Mouse (Mus musculus) heart, embryonic 11.5 days (tissue): ENCODE measurements around the gene Ptx4. TPM values are rescaled to one million over a fixed set of nuclear protein-coding genes. Genes with fewer than 3 reads are reported as not detected.

Source experiments
- ATAC-seq: fragments of 200-750 bp; cut with Nextera tagmentation; replicated peaks from 2 replicates; pipeline ENCODE4 v1.8.0; 2017; ENCODE audit warnings: moderate library complexity; ENCODE audit not compliant: insufficient number of reproducible peaks, low FRiP score, low TSS enrichment
- H3K27ac ChIP-seq: fragments of 300-500 bp; sonication (generic); 2 replicates; pipeline ENCODE4 v1.5.1; 2014; ENCODE audit warnings: mild to moderate bottlenecking, low read depth, low read length
- H3K27me3 ChIP-seq: fragments of 300-500 bp; sonication (generic); 2 replicates; pipeline ENCODE4 v1.6.1; 2014; ENCODE audit warnings: mild to moderate bottlenecking, low read length, mixed read lengths; ENCODE audit not compliant: control insufficient read depth, insufficient read depth
- H3K36me3 ChIP-seq: fragments of 300-500 bp; sonication (generic); 2 replicates; pipeline ENCODE4 v1.6.1; 2014; ENCODE audit warnings: mild to moderate bottlenecking, low read length, moderate library complexity, mixed read lengths; ENCODE audit not compliant: control insufficient read depth, insufficient read depth
- H3K4me1 ChIP-seq: fragments of 300-500 bp; sonication (generic); 2 replicates; pipeline ENCODE4 v1.6.1; 2014; ENCODE audit warnings: low read length; ENCODE audit not compliant: control insufficient read depth, insufficient read depth
- H3K4me2 ChIP-seq: fragments of 300-500 bp; sonication (generic); 2 replicates; pipeline ENCODE4 v1.6.1; 2014; ENCODE audit warnings: mild to moderate bottlenecking, moderate library complexity
- H3K4me3 ChIP-seq: fragments of 300-500 bp; sonication (generic); 2 replicates; pipeline ENCODE4 v1.5.1; 2014; ENCODE audit warnings: low read depth, low read length
- H3K9ac ChIP-seq: fragments of 300-500 bp; sonication (generic); 2 replicates; pipeline ENCODE4 v1.6.1; 2014; ENCODE audit warnings: mild to moderate bottlenecking, low read depth, low read length, moderate library complexity
- H3K9me3 ChIP-seq: fragments of 300-500 bp; sonication (generic); replicated peaks from 2 replicates; pipeline ENCODE4 v1.6.1; 2016; ENCODE audit warnings: low read length; ENCODE audit not compliant: control insufficient read depth
- WGBS: fragments of 180-500 bp; shearing (Covaris S2); extraction: QIAGEN DNeasy Blood & Tissue Kit; methylation state at CpG from one replicate; pipeline ENCODE4 v1.1.7; 2014; ENCODE audit not compliant: insufficient replicate concordance; 5-methylcytosine and 5-hydroxymethylcytosine counted together
- polyA plus RNA-seq: library from polyadenylated mRNA; unstranded; fragments of >200 nt; fragmentation: Nextera tagmentation; extraction: Ambion mirVana; gene quantifications from 2 replicates; pipeline ENCODE4 v1.2.1, GENCODE M21; 2014

Ptx4 gene
- polyA plus RNA-seq, 1 experiment from 2014 or later, result 0.10 TPM

DNA sequence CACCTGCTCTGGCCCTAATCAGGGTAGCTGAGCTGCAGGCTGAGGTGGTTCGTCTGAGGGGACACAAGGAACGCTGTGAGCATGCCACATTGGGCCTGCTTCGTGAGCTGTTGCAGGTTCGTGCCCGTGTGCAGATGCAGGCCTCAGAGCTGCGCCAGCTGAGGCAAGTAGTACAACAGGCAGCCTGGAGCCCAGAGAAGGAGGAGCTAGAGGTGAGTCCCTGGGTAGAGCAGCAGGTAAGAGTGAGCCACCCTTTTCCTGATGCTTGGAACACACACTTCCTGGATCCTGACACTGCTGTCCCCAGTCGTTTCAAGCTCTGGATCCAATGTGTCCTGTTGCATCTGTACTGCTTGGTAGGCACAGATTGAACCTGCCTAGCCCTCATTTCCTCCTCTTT, 42.8 kb downstream of the Ptx4 start:
- H3K4me1 ChIP-seq, result no peaks in the 10 kb centered on the region
- ATAC-seq, result no peak
- H3K27me3 ChIP-seq, result no peaks in the 10 kb centered on the region; the same call in 1 of the 2 replicates
- H3K36me3 ChIP-seq, result peaks cover 6% of the 10 kb centered on the region; the same call in 1 of the 2 replicates
- WGBS, result 62% methylated on average over 7 of the region's 7 CpGs
- no peak overlapping the region for H3K4me2 ChIP-seq
- no peak overlapping the region for H3K9ac ChIP-seq
- H3K27ac ChIP-seq, result no peak overlapping the region
- no peak overlapping the region for H3K4me3 ChIP-seq
- H3K9me3 ChIP-seq, result no peaks in the 10 kb centered on the region

- Histone ChIP-seq H3K4me3 (no peak overlapping the region), H3K4me1 (no peaks in the 10 kb centered on the region), H3K9ac (no peak overlapping the region), H3K27ac (no peak overlapping the region), H3K4me2 (no peak overlapping the region), H3K9me3 (no peaks in the 10 kb centered on the region), H3K36me3 (peaks cover 6% of the 10 kb centered on the region; the same call in 1 of the 2 replicates), H3K27me3 (no peaks in the 10 kb centered on the region; the same call in 1 of the 2 replicates)
- 81% methylated on average over 3 of the region's 3 CpGs for WGBS
- no peak for ATAC-seq
Observed at GRCm38 (mm10) chr17:25164770-25165169, 44.2 kb downstream of the Ptx4 start.

DNA sequence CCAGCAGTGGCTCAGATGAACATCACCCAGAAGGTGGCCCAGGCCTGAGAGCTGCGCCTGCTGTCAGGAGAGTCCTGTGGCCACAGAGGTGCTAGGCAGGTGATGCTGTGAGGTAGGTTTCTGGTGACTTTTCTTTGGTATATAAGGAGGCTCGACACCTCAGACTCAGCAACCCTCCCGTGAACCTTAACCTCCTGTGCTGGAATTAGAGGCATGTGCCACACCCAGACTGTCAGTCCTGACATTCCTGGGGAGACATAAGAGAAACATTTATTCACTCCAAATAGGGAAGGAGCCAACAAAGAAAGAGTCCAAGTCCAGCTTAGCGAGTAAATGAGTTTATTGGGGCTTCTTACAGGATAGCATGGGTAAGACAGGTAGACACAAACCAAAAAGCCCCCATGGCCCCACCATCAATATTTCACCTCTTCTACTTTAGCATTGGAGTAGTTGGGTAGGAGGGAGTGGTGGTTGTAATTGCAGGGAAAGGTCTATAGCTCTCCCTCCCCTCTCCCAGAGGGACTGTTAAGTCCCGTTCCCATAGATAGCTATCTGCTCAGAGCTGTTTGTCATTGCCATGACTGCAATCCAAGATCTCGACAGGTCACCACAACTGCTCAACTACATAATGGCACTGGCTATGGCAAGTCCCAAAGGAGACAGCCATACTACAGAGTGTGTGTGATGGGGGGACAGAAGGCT, 45.6 kb downstream of the Ptx4 start:
- no peaks in the 10 kb centered on the region for H3K4me1 ChIP-seq
- no peak overlapping the region for H3K9ac ChIP-seq
- no peak overlapping the region for H3K4me2 ChIP-seq
- ATAC-seq, result no peak
- no peak overlapping the region for H3K27ac ChIP-seq
- H3K27me3 ChIP-seq, result no peaks in the 10 kb centered on the region; the same call in 1 of the 2 replicates
- H3K36me3 ChIP-seq, result no peaks in the 10 kb centered on the region
- WGBS, result 52% methylated on average over 6 of the region's 6 CpGs
- H3K9me3 ChIP-seq, result no peaks in the 10 kb centered on the region
- H3K4me3 ChIP-seq, result no peak overlapping the region

DNA sequence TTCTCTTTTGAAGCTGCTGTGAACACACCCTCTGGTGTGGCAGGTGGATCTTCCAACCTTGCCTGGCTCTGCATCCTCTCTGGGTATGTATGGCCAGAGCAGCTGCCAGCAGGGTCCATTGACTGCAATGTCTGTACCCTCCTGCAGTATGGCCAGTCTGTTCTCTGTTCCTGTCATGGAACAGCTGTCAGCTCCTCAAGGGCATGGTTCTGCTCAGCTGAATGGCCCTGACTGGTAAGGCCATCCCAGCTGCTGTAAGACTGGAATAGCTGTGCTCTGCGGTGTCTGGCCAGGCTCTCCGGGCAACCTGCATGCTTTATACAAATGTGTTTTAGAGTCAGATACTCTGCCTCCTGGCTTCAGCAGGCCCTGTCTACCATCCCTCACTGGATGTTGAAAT, 49.1 kb downstream of the Ptx4 start:
- ATAC-seq, result no peak
- WGBS, result 83% methylated on average over 2 of the region's 2 CpGs

GRCm38 (mm10) chr17:25172558-25172957, 52.0 kb downstream of the Ptx4 start:
- no peak overlapping the region for H3K27ac ChIP-seq
- peaks cover 3% of the 10 kb centered on the region; the same call in 1 of the 2 replicates for H3K27me3 ChIP-seq
- WGBS, result 83% methylated on average over 3 of the region's 3 CpGs
- H3K4me2 ChIP-seq, result no peak overlapping the region
- no peak overlapping the region for H3K9ac ChIP-seq
- no peak overlapping the region for H3K4me3 ChIP-seq
- no peaks in the 10 kb centered on the region for H3K9me3 ChIP-seq
- no peaks in the 10 kb centered on the region for H3K36me3 ChIP-seq
- ATAC-seq, result no peak
- H3K4me1 ChIP-seq, result peaks cover 3% of the 10 kb centered on the region; the same call in 1 of the 2 replicates

More for the DNA sequence above, 49.1 kb downstream of the Ptx4 start:
- peaks cover 3% of the 10 kb centered on the region; the same call in 1 of the 2 replicates for H3K4me1 ChIP-seq
- no peaks in the 10 kb centered on the region for H3K9me3 ChIP-seq
- H3K9ac ChIP-seq, result no peak overlapping the region
- H3K4me3 ChIP-seq, result no peak overlapping the region
- no peaks in the 10 kb centered on the region; the same call in 1 of the 2 replicates for H3K27me3 ChIP-seq
- H3K27ac ChIP-seq, result no peak overlapping the region
- H3K36me3 ChIP-seq, result no peaks in the 10 kb centered on the region
- H3K4me2 ChIP-seq, result no peak overlapping the region

Other genes starting within 250 kb of the Ptx4 start
- 42.3 and 43.3 TPM in 2 replicates for gene Nubp2, start 234.4 kb upstream of the Ptx4 start, polyA plus RNA-seq
- gene Spsb3, start 234.1 kb upstream of the Ptx4 start, polyA plus RNA-seq, result 25.2 and 26.5 TPM in 2 replicates
- 15.3 and 19.3 TPM in 2 replicates for gene Eme2, start 225.7 kb upstream of the Ptx4 start, polyA plus RNA-seq
- gene Mrps34, start 225.6 kb upstream of the Ptx4 start, polyA plus RNA-seq, result 85.6 and 92.1 TPM in 2 replicates
- gene Nme3, start 224.3 kb upstream of the Ptx4 start, polyA plus RNA-seq, result 35.7 and 37.9 TPM in 2 replicates
- gene Mapk8ip3, start 183.8 kb upstream of the Ptx4 start, polyA plus RNA-seq, result 33.0 and 34.2 TPM in 2 replicates
- 109 and 148 TPM in 2 replicates for gene Jpt2, start 160.1 kb upstream of the Ptx4 start, polyA plus RNA-seq
- gene Cramp1l, start 105.0 kb upstream of the Ptx4 start, polyA plus RNA-seq, result 6.8 and 8.9 TPM in 2 replicates
- 17.4 and 17.9 TPM in 2 replicates for gene Ift140, start 104.7 kb upstream of the Ptx4 start, polyA plus RNA-seq
- gene Tmem204, start 37.2 kb upstream of the Ptx4 start, polyA plus RNA-seq, result 14.4 and 18.5 TPM in 2 replicates
- 22.1 and 25.4 TPM in 2 replicates for gene Telo2, start 4.8 kb upstream of the Ptx4 start, polyA plus RNA-seq
- 18.9 and 20.4 TPM in 2 replicates for gene Clcn7, start 12.6 kb downstream of the Ptx4 start, polyA plus RNA-seq
- not detected in 2 replicates for gene Ccdc154, start 41.7 kb downstream of the Ptx4 start, polyA plus RNA-seq
- 0.17 TPM in 1 of 2 replicates, not detected in the other for gene Gm38655, start 54.7 kb downstream of the Ptx4 start, polyA plus RNA-seq
- gene BC003965, start 63.8 kb downstream of the Ptx4 start, polyA plus RNA-seq, result 24.6 and 26.7 TPM in 2 replicates
- 2.9 and 3.2 TPM in 2 replicates for gene Unkl, start 67.6 kb downstream of the Ptx4 start, polyA plus RNA-seq
- 22.6 and 25.5 TPM in 2 replicates for gene Gnptg, start 119.4 kb downstream of the Ptx4 start, polyA plus RNA-seq
- gene Tsr3, start 119.4 kb downstream of the Ptx4 start, polyA plus RNA-seq, result 32.1 and 33.6 TPM in 2 replicates
- 0.35 and 0.63 TPM in 2 replicates for gene Baiap3, start 135.6 kb downstream of the Ptx4 start, polyA plus RNA-seq
- gene Ube2i, start 153.9 kb downstream of the Ptx4 start, polyA plus RNA-seq, result 471 and 482 TPM in 2 replicates
- not detected in 2 replicates for gene Prss34, start 177.6 kb downstream of the Ptx4 start, polyA plus RNA-seq
- gene Prss28, start 187.9 kb downstream of the Ptx4 start, polyA plus RNA-seq, result not detected in 2 replicates
- gene Prss29, start 197.9 kb downstream of the Ptx4 start, polyA plus RNA-seq, result not detected in 2 replicates
- not detected in 2 replicates for gene Tpsab1, start 224.8 kb downstream of the Ptx4 start, polyA plus RNA-seq
- gene Tpsb2, start 245.5 kb downstream of the Ptx4 start, polyA plus RNA-seq, result not detected in 2 replicates
- 0.69 and 1.6 TPM in 2 replicates for gene Tpsg1, start 248.5 kb downstream of the Ptx4 start, polyA plus RNA-seq